Mouse (Mus musculus) adrenal gland, adult (tissue): ENCODE measurements at regions not wholly inside any gene's neighbourhood (a gene's known extent, or its start where the extent isn't known, plus 50 kb on each side); places are given as distances from the start of the nearest gene placed in this dataset.

Experiments used
- DNase-seq, 2 experiments: peaks; one replicate each; pipeline ENCODE4 v3.0.0; 2022 to 2023; ENCODE audit warnings: low spot score in 1 of 2; ENCODE audit not compliant: inconsistent age in 2 of 2

- DNase-seq = peak in 1 of 2 experiments; percentile 74
Measured at GRCm38 (mm10) chr14:72942571-72942970, 106.3 kb downstream of the Cysltr2 start.

GRCm38 (mm10) chr14:72939067-72939393 lies 109.9 kb downstream of the Cysltr2 start:
- DNase-seq = no peak

- no peak for DNase-seq
Measured at GRCm38 (mm10) chr14:72938382-72939066, 110.4 kb downstream of the Cysltr2 start.

GRCm38 (mm10) chr14:72933598-72933997 lies 115.3 kb downstream of the Cysltr2 start:
- DNase-seq = no peak

- no peak for DNase-seq
Measured at GRCm38 (mm10) chr14:72932296-72932695, 116.6 kb downstream of the Cysltr2 start.

GRCm38 (mm10) chr14:72901171-72901926 lies 147.6 kb downstream of the Cysltr2 start:
- no peak for DNase-seq

- no peak for DNase-seq
Measured at GRCm38 (mm10) chr14:72899630-72900029, 149.3 kb downstream of the Cysltr2 start.

- DNase-seq = no peak
Measured at GRCm38 (mm10) chr14:72892316-72892715, 156.6 kb downstream of the Cysltr2 start.

- no peak for DNase-seq
Measured at GRCm38 (mm10) chr14:72889663-72890062, 159.3 kb downstream of the Cysltr2 start.

- no peak for DNase-seq
Measured at GRCm38 (mm10) chr14:72887470-72888071, 161.3 kb downstream of the Cysltr2 start.

- no peak for DNase-seq
Measured at GRCm38 (mm10) chr14:72886935-72887369, 162.0 kb downstream of the Cysltr2 start.

GRCm38 (mm10) chr14:72885824-72886223 lies 163.1 kb downstream of the Cysltr2 start:
- DNase-seq = no peak

- DNase-seq = no peak
Measured at GRCm38 (mm10) chr14:72884561-72884960, 164.4 kb downstream of the Cysltr2 start.

GRCm38 (mm10) chr14:72877132-72877531 lies 167.3 kb upstream of the Fndc3a start:
- DNase-seq = no peak

GRCm38 (mm10) chr14:72873494-72873893 lies 163.7 kb upstream of the Fndc3a start:
- DNase-seq = no peak

GRCm38 (mm10) chr14:72869188-72869749 lies 159.5 kb upstream of the Fndc3a start:
- DNase-seq = peak; percentile 60 to 83

- DNase-seq = peak in 1 of 2 experiments; percentile 27
Measured at GRCm38 (mm10) chr14:72866896-72867295, 157.1 kb upstream of the Fndc3a start.

GRCm38 (mm10) chr14:72865531-72865930 lies 155.7 kb upstream of the Fndc3a start:
- no peak for DNase-seq

- peak in 1 of 2 experiments; percentile 19 for DNase-seq
Measured at GRCm38 (mm10) chr14:72864792-72865191, 155.0 kb upstream of the Fndc3a start.

GRCm38 (mm10) chr14:72864130-72864529 lies 154.3 kb upstream of the Fndc3a start:
- DNase-seq = peak in 1 of 2 experiments; percentile 26

GRCm38 (mm10) chr14:72862806-72863526 lies 153.2 kb upstream of the Fndc3a start:
- DNase-seq = no peak
